Mouse (Mus musculus): ENCODE data around the gene Phf20. TPM values are rescaled to one million over a fixed set of nuclear protein-coding genes. Genes with fewer than 3 reads are reported as not detected.
A peak's percentile ranks its signal among the peaks of the same experiment; 100 is the strongest.

Gene Phf20
- polyA plus RNA-seq, 1 experiment, result 13.4 TPM

DNA sequence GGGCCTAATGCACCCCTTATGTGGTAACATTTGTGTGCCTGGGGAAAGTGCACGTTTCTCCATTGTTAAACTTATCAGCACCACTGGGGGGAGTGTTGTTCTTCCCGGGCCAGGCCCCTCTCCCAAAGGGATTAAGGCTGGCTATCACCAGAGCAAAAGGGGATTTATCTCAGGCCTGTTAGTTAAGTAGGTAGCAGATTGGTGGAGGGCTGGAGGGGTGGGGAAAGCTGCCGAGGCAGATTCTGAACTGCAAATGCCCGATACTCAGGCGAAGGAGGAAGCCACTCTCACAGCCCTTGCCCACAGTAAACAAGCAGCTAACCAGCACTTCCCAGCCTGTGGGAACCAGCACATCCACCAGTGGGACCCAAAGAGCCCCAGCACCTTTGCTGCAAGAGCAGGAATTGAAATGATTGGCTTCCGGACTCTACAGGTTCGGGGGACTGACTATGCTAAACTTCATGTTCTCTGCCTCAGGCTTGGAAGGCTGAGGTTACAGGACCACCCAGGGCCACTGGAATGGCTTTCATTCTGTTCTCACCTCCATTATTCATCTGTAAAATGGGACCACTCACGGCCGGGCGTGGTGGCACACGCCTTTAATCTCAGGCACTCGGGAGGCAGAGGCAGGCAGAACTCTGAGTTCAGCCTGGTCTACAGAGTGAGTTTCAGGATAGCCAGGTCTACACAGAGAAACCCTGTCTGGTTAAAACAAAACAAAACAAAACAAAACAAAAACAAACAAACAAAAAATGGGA, 148.7 kb downstream of the Phf20 start:
- TF ChIP-seq E2F4 (IDR thresholded peaks at IDR 0.05; ENCODE audit: insufficient read depth) (no peak), MYOD1 (IDR thresholded peaks at IDR 0.05; ENCODE audit: control insufficient read depth in 1 of 3, insufficient read length in 2 of 3, low read depth in 2 of 3) (no peak), USF1 (IDR thresholded peaks at IDR 0.05; ENCODE audit: low read depth) (no peak), REST (IDR thresholded peaks at IDR 0.05; ENCODE audit: insufficient read depth, insufficient read length) (no peak), MAX (IDR thresholded peaks at IDR 0.05; ENCODE audit: low read depth) (no peak), TCF12 (IDR thresholded peaks at IDR 0.05; ENCODE audit: insufficient read depth, poor library complexity, severe bottlenecking) (no peak), CEBPB (IDR thresholded peaks at IDR 0.05; ENCODE audit: insufficient read depth, poor library complexity, severe bottlenecking) (no peak), POLR2AphosphoS2 (IDR thresholded peaks at IDR 0.05; ENCODE audit: insufficient read length, low read depth) (no peak), MYOG (IDR thresholded peaks at IDR 0.05; ENCODE audit: control insufficient read depth in 1 of 3, insufficient read depth in 1 of 3, insufficient read length in 2 of 3, low read depth in 2 of 3) (no peak), TCF3 (IDR thresholded peaks at IDR 0.05; ENCODE audit: insufficient read length, low read depth) (no peak), POLR2A (IDR thresholded peaks at IDR 0.05; ENCODE audit: insufficient read length, low read depth) (no peak)
- no peaks in the 10 kb centered on the region for H3K79me2 ChIP-seq (ENCODE audit: control insufficient read depth, insufficient read depth)
- H3K4me3 ChIP-seq, result no peak overlapping the region
- H3ac ChIP-seq (ENCODE audit: control insufficient read depth, insufficient read length), result no peak overlapping the region
- H3K36me3 ChIP-seq (ENCODE audit: control insufficient read depth, insufficient read depth), result no peaks in the 10 kb centered on the region
- peak overlapping the region; percentile 56 for H3K4me2 ChIP-seq (ENCODE audit: low read depth)
- H3K27me3 ChIP-seq (ENCODE audit: control insufficient read depth, insufficient read depth, insufficient read length), result no peaks in the 10 kb centered on the region

DNA sequence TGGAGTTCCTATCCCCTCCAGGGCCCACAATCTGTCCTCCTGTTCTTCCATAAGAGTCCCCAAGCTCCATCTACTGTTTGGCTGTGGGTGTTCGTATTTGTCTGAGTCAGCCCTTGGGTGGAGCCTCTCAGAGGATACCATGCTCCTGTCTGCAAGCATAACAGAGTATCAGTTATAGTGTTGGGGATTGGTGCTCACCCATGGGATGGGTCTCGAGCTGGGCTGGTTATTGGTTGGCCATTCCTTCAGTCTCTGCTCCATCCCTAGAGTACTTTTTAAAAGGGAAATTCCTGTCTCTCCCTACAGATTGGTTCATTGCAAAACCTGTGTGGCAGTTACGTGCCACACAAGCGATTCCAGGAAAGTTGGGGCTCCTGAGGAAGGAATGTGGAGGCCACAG, 152.5 kb downstream of the Phf20 start:
- TF ChIP-seq REST (IDR thresholded peaks at IDR 0.05; ENCODE audit: insufficient read depth, insufficient read length), result no peak
- no peak for TF ChIP-seq TCF12 (IDR thresholded peaks at IDR 0.05; ENCODE audit: insufficient read depth, poor library complexity, severe bottlenecking)
- no peak for TF ChIP-seq MAX (IDR thresholded peaks at IDR 0.05; ENCODE audit: low read depth)
- TF ChIP-seq SRF (IDR thresholded peaks at IDR 0.05; ENCODE audit: control insufficient read depth, insufficient read length, low read depth), result no peak
- TF ChIP-seq TCF3 (IDR thresholded peaks at IDR 0.05; ENCODE audit: insufficient read length, low read depth), result no peak
- H3K4me3 ChIP-seq, result no peak overlapping the region
- H3ac ChIP-seq (ENCODE audit: control insufficient read depth, insufficient read length), result no peak overlapping the region
- no peak overlapping the region for H3K4me2 ChIP-seq (ENCODE audit: low read depth)
- no peaks in the 10 kb centered on the region for H3K36me3 ChIP-seq (ENCODE audit: control insufficient read depth, insufficient read depth)
- H3K79me2 ChIP-seq (ENCODE audit: control insufficient read depth, insufficient read depth), result no peaks in the 10 kb centered on the region
- no peaks in the 10 kb centered on the region for H3K27me3 ChIP-seq (ENCODE audit: control insufficient read depth, insufficient read depth, insufficient read length)

DNA sequence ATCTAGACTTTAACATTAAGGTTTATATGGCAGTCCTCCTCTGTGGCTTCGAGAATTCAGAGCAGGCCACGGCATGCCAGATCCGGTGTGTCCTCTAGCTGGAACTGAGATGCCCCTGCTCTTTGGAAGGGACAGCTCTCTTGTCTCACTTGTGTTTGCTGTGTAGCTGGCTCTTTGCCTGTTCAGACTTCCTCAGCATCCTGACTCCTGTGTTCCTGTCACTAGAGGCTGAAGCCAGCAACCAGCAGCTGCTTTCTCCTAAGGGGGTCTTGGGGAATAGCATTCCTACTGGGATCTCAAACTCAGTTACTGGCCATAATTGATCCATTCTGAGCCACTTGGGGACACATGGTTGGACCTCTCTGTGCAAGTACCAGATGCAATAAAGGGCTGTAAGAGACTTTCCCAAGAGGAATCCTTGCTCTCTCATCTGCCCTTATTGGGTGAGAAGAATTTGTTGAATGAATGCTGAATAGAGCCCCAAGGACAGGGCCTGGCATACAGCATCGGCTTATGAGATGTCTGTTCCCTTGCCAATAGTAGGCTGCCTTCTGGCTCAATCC, 153.1 kb downstream of the Phf20 start:
- no peak overlapping the region for H3ac ChIP-seq (ENCODE audit: control insufficient read depth, insufficient read length)
- H3K79me2 ChIP-seq (ENCODE audit: control insufficient read depth, insufficient read depth), result no peaks in the 10 kb centered on the region
- no peaks in the 10 kb centered on the region for H3K36me3 ChIP-seq (ENCODE audit: control insufficient read depth, insufficient read depth)
- no peak overlapping the region for H3K4me3 ChIP-seq
- TF ChIP-seq POLR2A (IDR thresholded peaks at IDR 0.05; ENCODE audit: insufficient read length, low read depth), result no peak
- TF ChIP-seq MYOD1 (IDR thresholded peaks at IDR 0.05; ENCODE audit: control insufficient read depth in 1 of 3, insufficient read length in 2 of 3, low read depth in 2 of 3), result no peak
- no peak for TF ChIP-seq CEBPB (IDR thresholded peaks at IDR 0.05; ENCODE audit: insufficient read depth, poor library complexity, severe bottlenecking)
- no peak for TF ChIP-seq TCF3 (IDR thresholded peaks at IDR 0.05; ENCODE audit: insufficient read length, low read depth)
- H3K27me3 ChIP-seq (ENCODE audit: control insufficient read depth, insufficient read depth, insufficient read length), result no peaks in the 10 kb centered on the region
- H3K4me2 ChIP-seq (ENCODE audit: low read depth), result no peak overlapping the region

- no peak for TF ChIP-seq POLR2A (IDR thresholded peaks at IDR 0.05; ENCODE audit: insufficient read length, low read depth)
- TF ChIP-seq REST (IDR thresholded peaks at IDR 0.05; ENCODE audit: insufficient read depth, insufficient read length), result no peak
- no peak for TF ChIP-seq MYOD1 (IDR thresholded peaks at IDR 0.05; ENCODE audit: control insufficient read depth in 1 of 3, insufficient read length in 2 of 3, low read depth in 2 of 3)
- TF ChIP-seq SRF (IDR thresholded peaks at IDR 0.05; ENCODE audit: control insufficient read depth, insufficient read length, low read depth), result no peak
- TF ChIP-seq USF1 (IDR thresholded peaks at IDR 0.05; ENCODE audit: low read depth), result no peak
- no peak for TF ChIP-seq CEBPB (IDR thresholded peaks at IDR 0.05; ENCODE audit: insufficient read depth, poor library complexity, severe bottlenecking)
- no peak for TF ChIP-seq MAX (IDR thresholded peaks at IDR 0.05; ENCODE audit: low read depth)
- TF ChIP-seq E2F4 (IDR thresholded peaks at IDR 0.05; ENCODE audit: insufficient read depth), result no peak
- H3K4me3 ChIP-seq, result no peak overlapping the region
- H3K27me3 ChIP-seq (ENCODE audit: control insufficient read depth, insufficient read depth, insufficient read length), result no peaks in the 10 kb centered on the region
- H3K36me3 ChIP-seq (ENCODE audit: control insufficient read depth, insufficient read depth), result no peaks in the 10 kb centered on the region
- H3K79me2 ChIP-seq (ENCODE audit: control insufficient read depth, insufficient read depth), result no peaks in the 10 kb centered on the region
- H3K4me2 ChIP-seq (ENCODE audit: low read depth), result no peak overlapping the region
- no peak overlapping the region for H3ac ChIP-seq (ENCODE audit: control insufficient read depth, insufficient read length)
These were observed 155.0 kb downstream of the Phf20 start for GRCm38 (mm10) chr2:156351243-156351642.

DNA sequence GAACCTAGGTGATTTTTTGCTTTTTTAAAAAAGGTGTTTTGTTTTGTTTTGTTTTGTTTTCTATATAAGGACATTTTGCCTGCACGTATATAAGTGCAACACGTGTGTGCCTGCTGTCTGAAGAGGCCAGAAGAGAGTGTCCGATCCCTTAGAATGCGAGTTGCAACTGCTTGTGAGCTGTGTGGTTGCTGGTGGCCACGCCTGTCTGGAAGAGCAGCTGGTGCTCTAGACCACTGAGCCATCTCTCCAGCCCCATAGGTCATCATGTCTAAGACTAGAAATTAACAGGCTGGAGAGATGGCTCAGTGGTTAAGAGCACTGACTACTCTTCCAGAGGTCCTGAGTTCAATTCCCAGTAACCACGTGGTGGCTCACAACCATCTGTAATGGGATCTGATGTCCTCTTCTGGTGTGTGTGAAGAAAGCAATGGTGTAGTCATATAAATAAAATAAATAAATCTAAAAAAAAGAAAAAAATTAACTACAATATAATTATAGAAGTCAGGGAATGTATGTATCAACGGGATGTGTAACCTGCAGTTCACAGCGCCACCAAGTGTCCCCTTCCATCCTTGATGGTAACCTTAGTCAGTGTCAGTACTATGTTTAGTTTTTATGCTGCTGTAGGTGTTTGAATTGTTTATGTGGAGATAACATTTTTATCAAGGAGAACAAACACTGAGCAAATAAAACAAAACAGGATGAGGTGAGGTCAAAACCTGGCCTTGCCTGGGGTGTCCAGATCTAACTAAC, 156.3 kb downstream of the Phf20 start:
- no peaks in the 10 kb centered on the region for H3K36me3 ChIP-seq (ENCODE audit: control insufficient read depth, insufficient read depth)
- no peaks in the 10 kb centered on the region for H3K27me3 ChIP-seq (ENCODE audit: control insufficient read depth, insufficient read depth, insufficient read length)
- no peak overlapping the region for H3ac ChIP-seq (ENCODE audit: control insufficient read depth, insufficient read length)
- H3K79me2 ChIP-seq (ENCODE audit: control insufficient read depth, insufficient read depth), result no peaks in the 10 kb centered on the region
- TF ChIP-seq MYOG (IDR thresholded peaks at IDR 0.05; ENCODE audit: control insufficient read depth in 1 of 3, insufficient read depth in 1 of 3, insufficient read length in 2 of 3, low read depth in 2 of 3), result peak; percentile 51 to 88 (median 65)
- no peak for TF ChIP-seq MAX (IDR thresholded peaks at IDR 0.05; ENCODE audit: low read depth)
- no peak for TF ChIP-seq POLR2AphosphoS2 (IDR thresholded peaks at IDR 0.05; ENCODE audit: insufficient read length, low read depth)
- no peak for TF ChIP-seq TCF3 (IDR thresholded peaks at IDR 0.05; ENCODE audit: insufficient read length, low read depth)
- no peak for TF ChIP-seq REST (IDR thresholded peaks at IDR 0.05; ENCODE audit: insufficient read depth, insufficient read length)
- no peak for TF ChIP-seq TCF12 (IDR thresholded peaks at IDR 0.05; ENCODE audit: insufficient read depth, poor library complexity, severe bottlenecking)
- TF ChIP-seq E2F4 (IDR thresholded peaks at IDR 0.05; ENCODE audit: insufficient read depth), result no peak
- no peak for TF ChIP-seq CEBPB (IDR thresholded peaks at IDR 0.05; ENCODE audit: insufficient read depth, poor library complexity, severe bottlenecking)
- TF ChIP-seq POLR2A (IDR thresholded peaks at IDR 0.05; ENCODE audit: insufficient read length, low read depth), result no peak
- no peak for TF ChIP-seq USF1 (IDR thresholded peaks at IDR 0.05; ENCODE audit: low read depth)
- no peak for TF ChIP-seq SRF (IDR thresholded peaks at IDR 0.05; ENCODE audit: control insufficient read depth, insufficient read length, low read depth)
- TF ChIP-seq MYOD1 (IDR thresholded peaks at IDR 0.05; ENCODE audit: control insufficient read depth in 1 of 3, insufficient read length in 2 of 3, low read depth in 2 of 3), result peak in 2 of 3 experiments; percentile 72 to 81
- H3K4me2 ChIP-seq (ENCODE audit: low read depth), result no peak overlapping the region
- no peak overlapping the region for H3K4me3 ChIP-seq
